In genomic region chr8:13288646-13289045, GRCm38 (mm10) we compare ENCODE assay signal across 7 mouse cellular contexts. TPM values are rescaled to one million over a fixed set of nuclear protein-coding genes. Genes with fewer than 3 reads are reported as not detected.
A peak's percentile ranks its signal among the peaks of the same experiment; 100 is the strongest.
DNase-seq lines count a peak whose midpoint lies in the region; ATAC-seq lines count a peak whose summit lies in the region.

No protein-coding gene starts in this region.

- no peak for ATAC-seq in megakaryocyte, adult 5-6 weeks (ENCODE audit: poor library complexity, severe bottlenecking)
- ATAC-seq in embryonic facial prominence, embryonic 14.5 days (ENCODE audit: low read depth), result no peak
- ATAC-seq in stomach, embryonic 14.5 days (ENCODE audit: insufficient number of reproducible peaks, insufficient read depth, low FRiP score, low read depth), result no peak

- no peaks in the 10 kb centered on the region for H3K9me3 ChIP-seq in megakaryocyte, embryonic 14.5 days
- no peaks in the 10 kb centered on the region for H3K9me3 ChIP-seq in embryonic facial prominence, embryonic 14.5 days (ENCODE audit: control insufficient read depth, low read length)
- no peaks in the 10 kb centered on the region for H3K9me3 ChIP-seq in limb, embryonic 10.5 days (replicated peaks)
- no peaks in the 10 kb centered on the region for H3K9me3 ChIP-seq in stomach, embryonic 14.5 days (ENCODE audit: control insufficient read depth, low read depth, low read length)

- H3K36me3 ChIP-seq in megakaryocyte, embryonic 14.5 days (replicated peaks; ENCODE audit: low read length), result peaks cover 28% of the 10 kb centered on the region
- peaks cover 18% of the 10 kb centered on the region for H3K36me3 ChIP-seq in embryonic facial prominence, embryonic 14.5 days (ENCODE audit: control insufficient read depth, insufficient read depth, low read length)
- H3K36me3 ChIP-seq in limb, embryonic 10.5 days, result peaks cover 20% of the 10 kb centered on the region
- H3K36me3 ChIP-seq in stomach, embryonic 14.5 days (ENCODE audit: control insufficient read depth, insufficient read depth, low read length), result peaks cover 7% of the 10 kb centered on the region; the same call in 1 of the 2 replicates

- 4% methylated on average over 6 of the region's 6 CpGs for WGBS in embryonic facial prominence, embryonic 14.5 days
- 2% methylated on average over 6 of the region's 6 CpGs for WGBS in limb, embryonic 10.5 days
- WGBS in stomach, embryonic 14.5 days, result 2% methylated on average over 6 of the region's 6 CpGs

- peak overlapping the region; percentile 98 for H3K4me3 ChIP-seq in megakaryocyte, embryonic 14.5 days (replicated peaks)
- peak overlapping the region; percentile 89 for H3K4me3 ChIP-seq in embryonic facial prominence, embryonic 14.5 days (ENCODE audit: low read depth, low read length)
- H3K4me3 ChIP-seq in limb, embryonic 10.5 days, result peak overlapping the region; percentile 88
- peak overlapping the region; percentile 77 for H3K4me3 ChIP-seq in stomach, embryonic 14.5 days (ENCODE audit: low read depth, low read length)

- peak overlapping the region; percentile 76; the same call in 1 of the 2 replicates for H3K27ac ChIP-seq in embryonic facial prominence, embryonic 14.5 days (replicated peaks; ENCODE audit: low read depth, low read length)
- peak overlapping the region; percentile 94 for H3K27ac ChIP-seq in limb, embryonic 10.5 days
- peak overlapping the region; percentile 29; the same call in 1 of the 2 replicates for H3K27ac ChIP-seq in stomach, embryonic 14.5 days (ENCODE audit: low read length)

- peak overlapping the region; percentile 67 for H3K4me2 ChIP-seq in embryonic facial prominence, embryonic 14.5 days (ENCODE audit: low read depth, low read length)
- peak overlapping the region; percentile 75 for H3K4me2 ChIP-seq in stomach, embryonic 14.5 days (replicated peaks; ENCODE audit: low read depth, low read length)

- peak; percentile 9 for DNase-seq in embryonic facial prominence, embryonic 14.5 days (ENCODE audit: low spot score)
- no peak for DNase-seq in limb, embryonic 10.5 days (ENCODE audit: low spot score)
- DNase-seq in left cerebral cortex, postnatal 25 days (ENCODE audit: low spot score in 2 of 2), result no peak
- DNase-seq in cerebellum, postnatal 14 days, result no peak

- intact Hi-C loops in left cerebral cortex, postnatal 25 days (cut with DNase I), result no loop called here

- H3K27me3 ChIP-seq in megakaryocyte, embryonic 14.5 days (replicated peaks), result no peaks in the 10 kb centered on the region
- no peaks in the 10 kb centered on the region for H3K27me3 ChIP-seq in embryonic facial prominence, embryonic 14.5 days (replicated peaks; ENCODE audit: control insufficient read depth, insufficient read depth, low read length)
- no peaks in the 10 kb centered on the region for H3K27me3 ChIP-seq in limb, embryonic 10.5 days (ENCODE audit: low read depth, poor library complexity, severe bottlenecking)
- no peaks in the 10 kb centered on the region for H3K27me3 ChIP-seq in stomach, embryonic 14.5 days (ENCODE audit: control insufficient read depth, insufficient read depth, low read length)

- peaks cover 66% of the 10 kb centered on the region for H3K4me1 ChIP-seq in megakaryocyte, embryonic 14.5 days
- H3K4me1 ChIP-seq in embryonic facial prominence, embryonic 14.5 days (ENCODE audit: control insufficient read depth, insufficient read depth, low read length), result peaks cover 15% of the 10 kb centered on the region
- H3K4me1 ChIP-seq in limb, embryonic 10.5 days, result peaks cover 23% of the 10 kb centered on the region
- peaks cover 16% of the 10 kb centered on the region for H3K4me1 ChIP-seq in stomach, embryonic 14.5 days (ENCODE audit: control insufficient read depth, insufficient read depth, low read length)

- H3K9ac ChIP-seq in embryonic facial prominence, embryonic 14.5 days (ENCODE audit: low read depth, low read length), result peak overlapping the region; percentile 77
- H3K9ac ChIP-seq in stomach, embryonic 14.5 days (replicated peaks; ENCODE audit: low read depth, low read length), result peak overlapping the region; percentile 81

RNA-seq across cellular contexts. Expression of gene Tmco3, which starts 0.7 kb away (rescaled TPM):
- polyA plus RNA-seq in megakaryocyte, embryonic 14.5 days (2012; ENCODE audit: insufficient read depth, low replicate concordance), result 16.7 and 19.0 TPM in 2 replicates
- 11.2 and 16.0 TPM in 2 replicates for total RNA-seq in megakaryocyte, adult 5-6 weeks (2015)
- total RNA-seq in megakaryocyte, adult 5-6 weeks (2017), result 8.2 and 8.9 TPM in 2 replicates
- 44.5 and 45.4 TPM in 2 replicates for polyA plus RNA-seq in embryonic facial prominence, embryonic 14.5 days (2014; fragmentation: Nextera tagmentation; extraction: Ambion mirVana)
- polyA plus RNA-seq in limb, embryonic 10.5 days (2016; fragmentation: Nextera tagmentation; extraction: Ambion mirVana), result 32.1 and 37.5 TPM in 2 replicates
- polyA plus RNA-seq in stomach, embryonic 14.5 days (2014; fragmentation: Nextera tagmentation; extraction: Ambion mirVana), result 45.5 and 46.3 TPM in 2 replicates
- total RNA-seq in left cerebral cortex, postnatal 25 days (2021), result 10 to 100 TPM; 48.0 to 56.1 TPM

RNA-seq across cellular contexts. Expression of gene Dcun1d2, which starts 0.7 kb away (rescaled TPM):
- polyA plus RNA-seq in megakaryocyte, embryonic 14.5 days (2012; ENCODE audit: insufficient read depth, low replicate concordance), result 0.61 and 3.9 TPM in 2 replicates
- 10.6 and 10.8 TPM in 2 replicates for total RNA-seq in megakaryocyte, adult 5-6 weeks (2015)
- total RNA-seq in megakaryocyte, adult 5-6 weeks (2017), result 14.6 and 19.7 TPM in 2 replicates
- polyA plus RNA-seq in embryonic facial prominence, embryonic 14.5 days (2014; fragmentation: Nextera tagmentation; extraction: Ambion mirVana), result 27.5 and 28.7 TPM in 2 replicates
- polyA plus RNA-seq in limb, embryonic 10.5 days (2016; fragmentation: Nextera tagmentation; extraction: Ambion mirVana), result 19.9 and 23.3 TPM in 2 replicates
- polyA plus RNA-seq in stomach, embryonic 14.5 days (2014; fragmentation: Nextera tagmentation; extraction: Ambion mirVana), result 20.6 and 23.6 TPM in 2 replicates
- total RNA-seq in left cerebral cortex, postnatal 25 days (2021), result 10 to 100 TPM; 40.7 to 43.3 TPM

RNA-seq across cellular contexts. Expression of gene Adprhl1, which starts 34.7 kb away (rescaled TPM):
- polyA plus RNA-seq in megakaryocyte, embryonic 14.5 days (2012; ENCODE audit: insufficient read depth, low replicate concordance), result 0.11 TPM in 1 of 2 replicates, not detected in the other
- not detected in 2 replicates for total RNA-seq in megakaryocyte, adult 5-6 weeks (2015)
- total RNA-seq in megakaryocyte, adult 5-6 weeks (2017), result not detected in 2 replicates
- 13.9 and 18.1 TPM in 2 replicates for polyA plus RNA-seq in embryonic facial prominence, embryonic 14.5 days (2014; fragmentation: Nextera tagmentation; extraction: Ambion mirVana)
- 0.14 TPM in 1 of 2 replicates, not detected in the other for polyA plus RNA-seq in limb, embryonic 10.5 days (2016; fragmentation: Nextera tagmentation; extraction: Ambion mirVana)
- not detected in 2 replicates for polyA plus RNA-seq in stomach, embryonic 14.5 days (2014; fragmentation: Nextera tagmentation; extraction: Ambion mirVana)
- total RNA-seq in left cerebral cortex, postnatal 25 days (2021), result 1 to 10 TPM in 1 of 2 experiments, under 1 TPM in 1; 0.60 to 1.4 TPM

RNA-seq across cellular contexts. Expression of gene Tfdp1, which starts 49.9 kb away (rescaled TPM):
- 2.3 and 11.5 TPM in 2 replicates for polyA plus RNA-seq in megakaryocyte, embryonic 14.5 days (2012; ENCODE audit: insufficient read depth, low replicate concordance)
- total RNA-seq in megakaryocyte, adult 5-6 weeks (2015), result 136 and 146 TPM in 2 replicates
- 103 and 105 TPM in 2 replicates for total RNA-seq in megakaryocyte, adult 5-6 weeks (2017)
- polyA plus RNA-seq in embryonic facial prominence, embryonic 14.5 days (2014; fragmentation: Nextera tagmentation; extraction: Ambion mirVana), result 150 and 168 TPM in 2 replicates
- polyA plus RNA-seq in limb, embryonic 10.5 days (2016; fragmentation: Nextera tagmentation; extraction: Ambion mirVana), result 183 and 197 TPM in 2 replicates
- polyA plus RNA-seq in stomach, embryonic 14.5 days (2014; fragmentation: Nextera tagmentation; extraction: Ambion mirVana), result 153 and 185 TPM in 2 replicates
- 10 to 100 TPM; 65.7 to 66.9 TPM for total RNA-seq in left cerebral cortex, postnatal 25 days (2021)

Comparison
In these comparisons a context has a peak if more than half of its experiments do, and no peak if none do; other contexts are left out.
1. H3K27ac ChIP-seq: peak in every context shown above with its lines; median percentile 94 in limb, embryonic 10.5 days; 76 in embryonic facial prominence, embryonic 14.5 days; 29 in stomach, embryonic 14.5 days.
2. RNA of gene Adprhl1, which starts 34.7 kb away (polyA plus RNA-seq): 13.9 to 18.1 TPM in embryonic facial prominence, embryonic 14.5 days; 0.11 TPM in megakaryocyte, embryonic 14.5 days, not detected in stomach, embryonic 14.5 days and 0.14 TPM in limb, embryonic 10.5 days; every median in the first group is over 10 times any median in the second.
3. Peak in every context shown above with its lines, with median percentiles within 50 percentile points of each other: H3K4me3 ChIP-seq.